ENCODE assay signal across 10 mouse cellular contexts in genomic region chr5:3376167-3376566, GRCm38 (mm10).
"Had no signal": no experiment of that assay in that cellular context is flagged by ENCODE, and none has a peak within 500 bp of the region (broad histone marks: within the 10 kb centered on the region; RNA-seq: fewer than 3 reads in every experiment).

No protein-coding gene starts in this region.

- H3K36me3 ChIP-seq: limb, embryonic 13.5 days; liver, embryonic 13.5 days; midbrain, embryonic 13.5 days; stomach, embryonic 15.5 days had no signal

- ATAC-seq: midbrain, embryonic 13.5 days had no signal

- H3K9ac ChIP-seq: limb, embryonic 13.5 days; liver, embryonic 13.5 days; midbrain, embryonic 13.5 days; stomach, embryonic 15.5 days had no signal

- DNase-seq: liver, embryonic 13.5 days; lung, adult 18-20 months; right cerebral cortex, postnatal 14 days; thymus, adult 2 months; thymus, postnatal 25 days had no signal

- H3K27ac ChIP-seq: kidney, postnatal 0 days; layer of hippocampus, adult 2 months; limb, embryonic 13.5 days; liver, embryonic 13.5 days; midbrain, embryonic 13.5 days; stomach, embryonic 15.5 days had no signal

- H3K9me3 ChIP-seq: limb, embryonic 13.5 days; liver, embryonic 13.5 days; midbrain, embryonic 13.5 days; stomach, embryonic 15.5 days had no signal

- H3K4me2 ChIP-seq: limb, embryonic 13.5 days; liver, embryonic 13.5 days; midbrain, embryonic 13.5 days; stomach, embryonic 15.5 days had no signal

- H3K4me1 ChIP-seq: stomach, embryonic 15.5 days had no signal

- H3K4me3 ChIP-seq: layer of hippocampus, adult 2 months; limb, embryonic 13.5 days; liver, embryonic 13.5 days; midbrain, embryonic 13.5 days; stomach, embryonic 15.5 days had no signal

- H3K27me3 ChIP-seq: limb, embryonic 13.5 days; liver, embryonic 13.5 days; midbrain, embryonic 13.5 days; stomach, embryonic 15.5 days had no signal
